Mouse (Mus musculus) olfactory bulb, adult 2 months (tissue): ENCODE data around the gene Gm10197.

ENCODE experiments used
- CTCF ChIP-seq: fragments of 200-500 bp; IDR thresholded peaks from 2 replicates; pipeline ENCODE4 v1.5.1; 2012; ENCODE audit warnings: low read depth, mild to moderate bottlenecking, low read length, moderate library complexity; ENCODE audit not compliant: insufficient read depth
- POLR2A ChIP-seq: fragments of 200-500 bp; IDR thresholded peaks from 2 replicates; pipeline ENCODE4 v1.6.1; 2012; ENCODE audit warnings: mild to moderate bottlenecking, low read depth, low read length, moderate library complexity; ENCODE audit not compliant: insufficient read depth

DNA sequence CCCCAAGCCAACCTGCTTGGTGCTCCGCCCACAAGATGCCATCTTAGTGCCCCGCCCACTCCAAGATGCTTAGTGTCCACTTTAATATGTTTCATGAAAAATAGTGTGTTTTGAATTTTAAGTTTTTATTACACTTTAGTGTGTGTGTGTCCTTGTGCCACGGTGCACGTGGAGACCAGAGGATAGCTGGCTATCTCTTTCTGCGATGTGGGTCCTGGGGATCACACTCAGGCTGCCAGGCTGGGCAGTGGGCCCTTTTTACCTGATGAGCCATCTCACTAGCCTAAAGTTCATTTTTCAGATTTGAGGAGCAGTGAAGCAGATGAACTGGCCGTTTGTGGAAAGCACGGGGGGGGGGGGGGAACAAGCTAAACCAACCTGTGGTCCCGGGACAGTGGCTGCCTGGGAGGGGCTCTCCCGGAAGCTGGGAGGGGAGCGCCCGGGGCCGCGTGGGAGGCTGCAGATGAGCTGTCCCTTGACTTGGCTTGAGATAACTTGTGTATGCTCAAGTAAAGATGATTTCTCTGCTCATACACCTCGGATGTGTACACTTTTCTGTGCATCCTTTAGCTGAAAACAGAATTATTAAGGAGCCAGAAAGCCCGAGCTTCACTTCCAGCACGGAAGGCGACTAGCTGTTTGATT lies 38.2 kb upstream of the Gm10197 start:
- TF ChIP-seq CTCF (no peak), POLR2A (no peak)
